7 mouse cellular contexts compared by ENCODE assay signal in the genomic region with DNA sequence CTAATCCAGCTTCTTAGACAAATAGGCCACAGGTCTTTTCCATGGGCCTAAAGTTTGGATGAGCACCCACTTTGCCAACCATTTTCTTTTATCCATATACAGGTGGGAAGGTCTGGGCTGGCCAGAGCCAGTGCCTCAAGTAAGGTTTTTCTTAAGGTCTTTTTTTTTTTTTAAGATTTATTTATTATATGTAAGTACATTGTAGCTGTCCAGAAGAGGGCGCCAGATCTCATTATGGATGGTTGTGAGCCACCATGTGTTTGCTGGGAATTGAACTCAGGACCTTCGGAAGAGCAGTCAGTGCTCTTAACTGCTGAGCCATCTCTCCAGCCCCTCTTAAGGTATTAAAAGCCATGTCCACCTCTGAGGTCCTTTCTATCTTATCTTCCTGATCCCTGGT. TPM values are rescaled to one million over a fixed set of nuclear protein-coding genes. Genes with fewer than 3 reads are reported as not detected.
A peak's percentile ranks its signal among the peaks of the same experiment; 100 is the strongest.
DNase-seq lines count a peak whose midpoint lies in the region; TF ChIP-seq lines count a peak whose summit lies in the region.
"Not testable (repeated sequence)": the region's sequence is repeated elsewhere in the genome, so short reads cannot be mapped to it uniquely, and the experiment has no call there.

No protein-coding gene starts in this region.

- not testable (repeated sequence) for H3K4me3 ChIP-seq in gastrocnemius, adult 2 months; left cerebral cortex, adult 2 months

- intact Hi-C loops in gastrocnemius, adult 2 months (cut with DNase I); left cerebral cortex, adult 2 months (cut with DNase I): not testable (repeated sequence)

- peak; percentile 16; the same call in 1 of the 2 replicates for TF ChIP-seq CTCF in gastrocnemius, adult 2 months (IDR thresholded peaks at IDR 0.05)
- peak; percentile 3; the same call in 1 of the 2 replicates for TF ChIP-seq CTCF in left cerebral cortex, adult 2 months (IDR thresholded peaks at IDR 0.05)

- DNase-seq in 3T3-L1 (ENCODE audit: low read depth, low spot score) (peak; percentile 41), ES-CJ7 (ENCODE audit: low read depth, low spot score) (peak; percentile 37), R1 (ENCODE audit: low read depth, low spot score) (peak; percentile 57)
- not testable (repeated sequence) for DNase-seq in gastrocnemius, adult 2 months; left cerebral cortex, adult 2 months (ENCODE audit: extremely low spot score in 1 of 2, low spot score in 2 of 2)
- DNase-seq in naive thymus-derived CD4-positive, alpha-beta T cell, adult 2 months (ENCODE audit: low read depth) = peak; percentile 63
- DNase-seq in thymus, postnatal 14 days = peak; percentile 33

- not testable (repeated sequence) for H3K27ac ChIP-seq in gastrocnemius, adult 2 months; left cerebral cortex, adult 2 months

RNA-seq across cellular contexts. Expression of gene Birc3, which starts 6.0 kb away (rescaled TPM):
- total RNA-seq in gastrocnemius, adult 2 months (2021) = 1 to 10 TPM; 6.0 to 8.8 TPM
- total RNA-seq in left cerebral cortex, adult 2 months (2021) = 1 to 10 TPM; 2.9 to 3.9 TPM

RNA-seq across cellular contexts. Expression of gene Birc2, which starts 30.1 kb away (rescaled TPM):
- 10 to 100 TPM; 21.9 to 22.0 TPM for total RNA-seq in gastrocnemius, adult 2 months (2021)
- 10 to 100 TPM; 31.0 to 38.1 TPM for total RNA-seq in left cerebral cortex, adult 2 months (2021)
